Mouse (Mus musculus) kidney, adult 2 months (tissue): ENCODE results near the gene Syf2.

Source experiments
- CTCF ChIP-seq: fragments of 200-500 bp; conservative IDR thresholded peaks from 2 replicates; pipeline ENCODE4 v1.5.1; 2011; ENCODE audit warnings: low read depth, mild to moderate bottlenecking, control low read depth, low read length, moderate library complexity, mixed read lengths; ENCODE audit not compliant: insufficient read depth, insufficient read length
- POLR2A ChIP-seq: fragments of 200-500 bp; IDR thresholded peaks from one replicate; pipeline ENCODE4 v1.6.1; 2011; ENCODE audit warnings: low read depth, low read length, control low read depth

GRCm38 (mm10) chr4:134983136-134983535 is 52.4 kb downstream of the Syf2 start:
- TF ChIP-seq POLR2A (no peak), CTCF (no peak)
